Mouse (Mus musculus) lung, postnatal 25 days (tissue): Measurements from ENCODE around the gene Rcan1.

Experiments used
- DNase-seq: peaks from one replicate; pipeline ENCODE4 v3.0.0; 2022; ENCODE audit warnings: low spot score

Rcan1 gene

GRCm38 (mm10) chr16:92399490-92400458 is 70.9 kb downstream of the Rcan1 start:
- peak; percentile 95 for DNase-seq

GRCm38 (mm10) chr16:92398574-92399118 is 72.0 kb downstream of the Rcan1 start:
- peak; percentile 61 for DNase-seq

GRCm38 (mm10) chr16:92397745-92398573 is 72.7 kb downstream of the Rcan1 start:
- peak; percentile 78 for DNase-seq

- DNase-seq = no peak
Measured at GRCm38 (mm10) chr16:92393732-92394131, 76.9 kb downstream of the Rcan1 start.

- no peak for DNase-seq
Measured at GRCm38 (mm10) chr16:92387692-92388091, 83.0 kb downstream of the Rcan1 start.

- DNase-seq = peak; percentile 77
Measured at GRCm38 (mm10) chr16:92385062-92385461, 85.6 kb downstream of the Rcan1 start.

GRCm38 (mm10) chr16:92383412-92383811 is 87.3 kb downstream of the Rcan1 start:
- DNase-seq = no peak

GRCm38 (mm10) chr16:92382508-92382907 is 88.2 kb downstream of the Rcan1 start:
- no peak for DNase-seq

GRCm38 (mm10) chr16:92381092-92381491 is 89.6 kb downstream of the Rcan1 start:
- no peak for DNase-seq

GRCm38 (mm10) chr16:92376976-92377375 is 93.7 kb downstream of the Rcan1 start:
- no peak for DNase-seq

GRCm38 (mm10) chr16:92371623-92372022 is 99.0 kb downstream of the Rcan1 start:
- no peak for DNase-seq

GRCm38 (mm10) chr16:92369260-92369659 is 101.4 kb downstream of the Rcan1 start:
- peak; percentile 44 for DNase-seq

- no peak for DNase-seq
Measured at GRCm38 (mm10) chr16:92365477-92365876, 105.2 kb downstream of the Rcan1 start.

GRCm38 (mm10) chr16:92360711-92361110 is 110.0 kb downstream of the Rcan1 start:
- no peak for DNase-seq

GRCm38 (mm10) chr16:92359229-92359628 is 111.4 kb downstream of the Rcan1 start, which contains the start of gene Kcne1:
Gene Kcne1, minus strand, starts transcription at chr16:92359468.
- no peak for DNase-seq

GRCm38 (mm10) chr16:92358734-92359133 is 111.9 kb downstream of the Rcan1 start:
- DNase-seq = no peak

- no peak for DNase-seq
Measured at GRCm38 (mm10) chr16:92357566-92357965, 113.1 kb downstream of the Rcan1 start.

- DNase-seq = no peak
Measured at GRCm38 (mm10) chr16:92357023-92357422, 113.6 kb downstream of the Rcan1 start.

GRCm38 (mm10) chr16:92355982-92356381 is 114.7 kb downstream of the Rcan1 start:
- DNase-seq = no peak

- DNase-seq = no peak
Measured at GRCm38 (mm10) chr16:92355366-92355765, 115.3 kb downstream of the Rcan1 start.

GRCm38 (mm10) chr16:92353897-92354296 is 116.8 kb downstream of the Rcan1 start:
- no peak for DNase-seq

GRCm38 (mm10) chr16:92353295-92353694 is 117.4 kb downstream of the Rcan1 start:
- no peak for DNase-seq
